Mouse (Mus musculus): ENCODE results near the gene Sh2d6. TPM values are rescaled to one million over a fixed set of nuclear protein-coding genes. Genes with fewer than 3 reads are reported as not detected.

The Sh2d6 gene
- total RNA-seq, 1 experiment from 2014 or later, result not detected

GRCm38 (mm10) chr6:72477621-72478020 is 43.9 kb downstream of the Sh2d6 start:
- no peak for ATAC-seq (replicated peaks; ENCODE audit: insufficient number of reproducible peaks, low FRiP score, low TSS enrichment, poor library complexity, severe bottlenecking)

GRCm38 (mm10) chr6:72476836-72477235 is 44.7 kb downstream of the Sh2d6 start:
- ATAC-seq (replicated peaks; ENCODE audit: insufficient number of reproducible peaks, low FRiP score, low TSS enrichment, poor library complexity, severe bottlenecking), result no peak

GRCm38 (mm10) chr6:72475221-72475985 is 46.1 kb downstream of the Sh2d6 start:
- ATAC-seq (replicated peaks; ENCODE audit: insufficient number of reproducible peaks, low FRiP score, low TSS enrichment, poor library complexity, severe bottlenecking), result no peak

GRCm38 (mm10) chr6:72473264-72474041 is 48.1 kb downstream of the Sh2d6 start:
- ATAC-seq (replicated peaks; ENCODE audit: insufficient number of reproducible peaks, low FRiP score, low TSS enrichment, poor library complexity, severe bottlenecking), result no peak

- no peak for ATAC-seq (replicated peaks; ENCODE audit: insufficient number of reproducible peaks, low FRiP score, low TSS enrichment, poor library complexity, severe bottlenecking)
These were observed 55.3 kb downstream of the Sh2d6 start for GRCm38 (mm10) chr6:72466171-72466570.

- ATAC-seq (replicated peaks; ENCODE audit: insufficient number of reproducible peaks, low FRiP score, low TSS enrichment, poor library complexity, severe bottlenecking), result no peak
These were observed 55.9 kb downstream of the Sh2d6 start for GRCm38 (mm10) chr6:72465361-72466157.

Other genes with a start within 250 kb of the Sh2d6 start
- not detected in 3 replicates for gene Sftpb, start 217.1 kb downstream of the Sh2d6 start, total RNA-seq (2017)
- 22.6 to 41.7 TPM (median 35.3 TPM) in 3 replicates for gene Usp39, start 176.5 kb downstream of the Sh2d6 start, total RNA-seq (2017)
- gene 0610030E20Rik, start 174.4 kb downstream of the Sh2d6 start, total RNA-seq (2017), result 14.0 to 33.3 TPM (median 20.1 TPM) in 3 replicates
- 1.4 to 2.3 TPM in 2 of 3 replicates, not detected in the other for gene Tmem150a, start 166.3 kb downstream of the Sh2d6 start, total RNA-seq (2017)
- gene Rnf181, start 154.8 kb downstream of the Sh2d6 start, total RNA-seq (2017), result 51.8 to 77.7 TPM (median 56.1 TPM) in 3 replicates
- gene Vamp5, start 141.2 kb downstream of the Sh2d6 start, total RNA-seq (2017), result 6.6 to 20.9 TPM (median 13.2 TPM) in 3 replicates
- gene Vamp8, start 131.0 kb downstream of the Sh2d6 start, total RNA-seq (2017), result 202 to 246 TPM (median 207 TPM) in 3 replicates
- gene Ggcx, start 107.4 kb downstream of the Sh2d6 start, total RNA-seq (2017), result 10.1 to 13.9 TPM (median 11.1 TPM) in 3 replicates
- 122 to 186 TPM (median 164 TPM) in 3 replicates for gene Mat2a, start 82.1 kb downstream of the Sh2d6 start, total RNA-seq (2017)
- gene Capg, start 22.7 kb upstream of the Sh2d6 start, total RNA-seq (2017), result 54.4 to 71.6 TPM (median 54.8 TPM) in 3 replicates
- gene Elmod3, start 76.7 kb upstream of the Sh2d6 start, total RNA-seq (2017), result 7.6 to 8.8 TPM (median 8.0 TPM) in 3 replicates
- 2.9 to 10.9 TPM (median 6.6 TPM) in 3 replicates for gene Retsat, start 76.8 kb upstream of the Sh2d6 start, total RNA-seq (2017)
- gene Tgoln1, start 95.3 kb upstream of the Sh2d6 start, total RNA-seq (2017), result 123 to 195 TPM (median 136 TPM) in 3 replicates

Measured in monocyte, adult 5-6 weeks (primary cell).